Mouse (Mus musculus): ENCODE results near the gene Tmem179.

Gene Tmem179

GRCm38 (mm10) chr12:112516697-112517337 is at the start of gene Tmem179:
Gene Tmem179, minus strand, starts transcription at chr12:112516747.
- no peak for DNase-seq

- no peak for DNase-seq
Measured at GRCm38 (mm10) chr12:112563011-112563410, 46.5 kb upstream of the Tmem179 start.

- no peak for DNase-seq
Measured at GRCm38 (mm10) chr12:112562462-112562861, 45.9 kb upstream of the Tmem179 start.

- DNase-seq, result no peak
Measured at GRCm38 (mm10) chr12:112561163-112561562, 44.6 kb upstream of the Tmem179 start.

- no peak for DNase-seq
Measured at GRCm38 (mm10) chr12:112560176-112560797, 43.7 kb upstream of the Tmem179 start.

GRCm38 (mm10) chr12:112559671-112560070 is 43.1 kb upstream of the Tmem179 start:
- no peak for DNase-seq

GRCm38 (mm10) chr12:112559231-112559630 is 42.7 kb upstream of the Tmem179 start:
- peak in 1 of 2 experiments; percentile 35 for DNase-seq

GRCm38 (mm10) chr12:112557219-112557618 is 40.7 kb upstream of the Tmem179 start:
- DNase-seq, result no peak

- no peak for DNase-seq
Measured at GRCm38 (mm10) chr12:112556531-112557060, 40.0 kb upstream of the Tmem179 start.

- no peak for DNase-seq
Measured at GRCm38 (mm10) chr12:112554900-112555299, 38.4 kb upstream of the Tmem179 start.

- DNase-seq, result no peak
Measured at GRCm38 (mm10) chr12:112552520-112552919, 36.0 kb upstream of the Tmem179 start.

- DNase-seq, result peak; percentile 90 to 93
Measured at GRCm38 (mm10) chr12:112551861-112552375, 35.4 kb upstream of the Tmem179 start.

- no peak for DNase-seq
Measured at GRCm38 (mm10) chr12:112549287-112549686, 32.7 kb upstream of the Tmem179 start.

- DNase-seq, result no peak
Measured at GRCm38 (mm10) chr12:112546110-112546509, 29.6 kb upstream of the Tmem179 start.

GRCm38 (mm10) chr12:112544946-112545701 is 28.6 kb upstream of the Tmem179 start:
- no peak for DNase-seq

GRCm38 (mm10) chr12:112543941-112544340 is 27.4 kb upstream of the Tmem179 start:
- no peak for DNase-seq

GRCm38 (mm10) chr12:112542920-112543300 is 26.4 kb upstream of the Tmem179 start:
- peak; percentile 97 to 98 for DNase-seq

GRCm38 (mm10) chr12:112542257-112542919 is 25.8 kb upstream of the Tmem179 start:
- DNase-seq, result no peak

GRCm38 (mm10) chr12:112541483-112542091 is 25.0 kb upstream of the Tmem179 start:
- DNase-seq, result peak; percentile 74 to 76

- DNase-seq, result no peak
Measured at GRCm38 (mm10) chr12:112540321-112540720, 23.8 kb upstream of the Tmem179 start.

- DNase-seq, result no peak
Measured at GRCm38 (mm10) chr12:112539466-112539965, 23.0 kb upstream of the Tmem179 start.

GRCm38 (mm10) chr12:112538356-112538755 is 21.8 kb upstream of the Tmem179 start:
- no peak for DNase-seq
